Mouse (Mus musculus): ENCODE data around the gene Cpne6.
A peak's percentile ranks its signal among the peaks of the same experiment; 100 is the strongest.

- TF ChIP-seq GABPA (IDR thresholded peaks at IDR 0.05; ENCODE audit: insufficient replicate concordance, low read depth, low read length) (no peak), HCFC1 (IDR thresholded peaks at IDR 0.05; ENCODE audit: low read depth, low read length) (no peak), CTCF (conservative IDR thresholded peaks at IDR 0.05 in 1 of 2, IDR thresholded peaks at IDR 0.05 in 1 of 2; ENCODE audit: low read depth in 2 of 2, low read length in 2 of 2) (peak in 1 of 2 experiments; percentile 54; a peak in 2 of 4 replicates), MAZ (IDR thresholded peaks at IDR 0.05; ENCODE audit: low read depth, low read length) (no peak)
Measured at GRCm38 (mm10) chr14:55565748-55566147, 55.5 kb downstream of the Cpne6 start.
